Mouse (Mus musculus) cerebellum, adult 18-20 months (tissue): ENCODE data around the gene Arid5b.

Source experiments
- DNase-seq, 2 experiments: peaks; one replicate each; pipeline ENCODE4 v3.0.0; 2021

The Arid5b gene

GRCm38 (mm10) chr10:68231385-68232182 lies 47.0 kb downstream of the Arid5b start:
- no peak for DNase-seq

DNA sequence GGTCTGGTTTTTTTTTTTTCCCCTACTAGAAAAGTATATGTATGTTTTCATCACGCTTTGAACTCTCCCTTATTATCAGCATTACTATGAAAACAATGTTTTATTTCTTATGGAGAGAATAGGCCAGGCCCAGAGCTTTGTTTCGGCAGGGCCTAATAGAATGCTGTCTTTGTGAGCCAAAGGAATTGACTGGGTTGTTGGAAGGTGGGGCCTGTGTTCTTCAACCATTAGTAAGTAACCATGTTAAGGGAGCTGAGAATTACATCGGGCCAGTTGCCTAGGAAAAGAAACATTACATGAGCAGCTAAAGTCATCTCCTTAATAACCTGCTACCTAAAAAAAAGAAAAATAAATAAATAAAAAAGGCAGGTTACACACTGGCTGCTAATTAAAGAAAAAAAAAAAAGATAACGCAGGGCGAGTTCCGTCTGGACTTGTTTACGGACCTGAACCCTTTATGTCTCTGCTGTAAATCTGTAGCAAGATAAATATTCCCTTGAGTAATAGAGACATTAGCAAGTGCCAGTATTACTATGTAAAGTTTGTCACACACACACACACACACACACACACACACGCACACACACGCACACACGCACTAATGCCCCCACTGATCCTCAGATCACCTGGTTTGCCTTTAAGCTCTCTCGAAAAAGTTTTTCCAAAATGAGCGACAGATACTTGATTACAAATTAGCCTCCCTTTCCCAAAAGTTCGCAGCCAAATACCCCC lies 47.7 kb downstream of the Arid5b start:
- DNase-seq = no peak

DNA sequence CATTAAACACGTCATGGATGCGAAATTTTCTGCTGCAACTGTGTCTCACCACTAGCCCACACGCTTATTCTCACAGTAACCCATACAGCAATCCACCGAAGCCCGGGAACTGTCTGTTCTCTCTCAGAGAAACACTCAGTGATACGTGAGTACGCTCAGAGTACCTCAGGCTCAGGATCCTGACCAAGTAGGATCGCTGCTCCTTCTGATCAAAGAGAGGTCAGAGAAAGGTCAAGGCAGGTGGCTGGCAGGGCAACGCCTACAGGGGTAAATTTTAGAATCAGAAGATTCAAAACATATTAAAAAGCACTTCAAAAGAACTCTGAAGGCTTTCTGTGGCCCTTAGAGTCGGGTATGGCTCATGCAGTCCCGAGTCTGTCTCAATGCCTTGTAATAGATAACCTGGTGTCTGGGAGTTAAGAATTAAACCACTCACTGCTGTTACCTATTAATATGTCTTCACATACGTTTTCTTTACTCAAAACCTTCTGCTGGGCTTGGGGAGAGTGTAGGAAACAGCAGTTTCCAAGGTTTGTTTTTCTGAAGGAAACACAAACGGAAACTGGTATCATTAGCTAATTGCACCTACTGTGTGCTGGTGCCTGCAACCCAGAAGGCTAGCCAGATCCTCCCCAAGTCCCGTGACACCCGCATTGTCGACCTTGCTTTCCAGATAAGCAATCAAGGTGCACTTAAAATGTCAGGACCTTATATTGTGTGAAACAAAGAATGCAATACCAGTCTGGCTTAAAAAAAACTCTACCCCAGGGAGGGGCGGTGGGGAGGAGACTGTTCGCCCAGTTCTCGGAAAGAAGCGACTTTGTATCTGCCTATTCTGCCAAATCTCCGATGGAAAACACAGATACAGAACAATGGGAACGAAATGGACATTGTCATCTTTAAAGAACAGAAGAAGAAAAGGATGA lies 48.6 kb downstream of the Arid5b start:
- no peak for DNase-seq

GRCm38 (mm10) chr10:68222676-68223075 lies 55.9 kb downstream of the Arid5b start:
- no peak for DNase-seq

DNA sequence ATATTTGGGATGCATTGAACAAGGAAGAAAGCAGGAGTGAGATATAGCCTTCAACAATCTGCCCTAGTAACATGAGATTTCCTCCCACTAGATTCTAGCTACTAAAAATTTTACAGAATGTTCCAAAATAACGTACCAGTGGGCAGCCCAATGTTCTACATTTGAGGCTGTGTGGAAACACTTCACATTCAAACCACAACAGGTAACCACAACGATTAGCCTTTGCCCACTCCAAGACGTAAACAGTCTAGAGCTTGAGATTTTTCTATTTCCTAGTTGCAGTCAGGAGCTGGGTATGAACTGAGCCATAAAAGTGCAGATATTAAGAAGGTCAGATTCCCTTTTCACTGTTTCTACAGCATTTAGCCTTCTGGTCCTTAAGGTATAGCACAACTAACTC lies 56.5 kb downstream of the Arid5b start:
- no peak for DNase-seq

- no peak for DNase-seq
Observed at GRCm38 (mm10) chr10:68219327-68219726, 59.2 kb downstream of the Arid5b start.

DNA sequence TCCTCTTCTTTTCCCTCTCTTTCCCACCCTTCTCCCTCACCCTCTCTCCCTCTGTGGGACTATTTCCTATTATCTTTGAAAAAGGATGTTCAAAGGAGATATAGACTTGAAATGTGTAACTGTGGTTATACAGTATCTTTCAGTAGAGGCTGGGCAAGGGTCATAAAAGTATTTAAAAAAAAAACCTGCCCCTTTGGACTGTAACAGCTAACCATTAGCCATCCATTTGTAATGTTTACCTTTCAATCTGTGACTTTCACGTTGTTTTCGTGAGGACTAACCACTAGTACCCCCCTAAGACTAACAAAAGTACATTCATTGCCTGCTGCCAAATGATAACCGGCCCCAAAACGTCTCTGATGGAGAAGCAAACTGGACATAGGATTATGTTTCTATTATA lies 59.9 kb downstream of the Arid5b start:
- DNase-seq = no peak

GRCm38 (mm10) chr10:68214809-68215468 lies 63.6 kb downstream of the Arid5b start:
- DNase-seq = no peak

DNA sequence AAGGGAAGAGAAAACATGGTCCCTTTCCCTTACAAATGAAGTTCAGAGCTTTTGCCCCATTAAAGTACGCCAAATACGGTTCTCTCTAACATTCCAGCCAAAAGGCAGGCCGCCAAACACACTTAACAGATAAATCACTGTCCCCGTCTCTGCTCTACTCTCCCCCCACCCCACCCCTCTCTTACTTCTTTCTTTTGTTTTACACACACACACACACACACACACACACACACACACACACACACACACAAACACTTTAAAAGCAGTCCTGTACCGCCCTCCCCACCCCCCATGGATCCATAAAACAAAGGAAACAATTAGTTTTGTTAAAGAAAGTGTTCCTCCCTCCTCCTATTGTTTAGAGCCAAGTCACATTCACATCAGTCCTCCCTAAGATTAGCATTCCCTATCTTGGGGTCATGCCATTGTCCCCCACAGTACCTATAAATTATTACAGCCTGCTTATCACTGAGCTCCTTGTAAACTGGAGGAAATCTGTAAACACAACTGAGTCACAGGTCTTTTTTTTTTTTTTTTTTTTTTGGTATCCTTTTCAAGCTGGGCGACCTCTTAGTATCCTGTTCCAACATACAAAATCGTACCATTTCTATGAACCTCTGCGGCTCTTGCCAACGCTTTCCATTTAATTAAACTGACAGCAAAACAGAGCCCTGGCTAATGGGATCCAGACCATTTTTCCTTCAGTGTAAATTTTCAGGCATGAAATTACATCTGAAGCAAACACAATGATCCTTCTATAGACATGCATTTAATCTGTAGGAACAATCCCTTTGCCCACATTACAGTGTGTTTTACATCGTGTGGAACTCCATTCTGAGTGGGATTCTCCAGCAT lies 66.3 kb downstream of the Arid5b start:
- no peak for DNase-seq

DNA sequence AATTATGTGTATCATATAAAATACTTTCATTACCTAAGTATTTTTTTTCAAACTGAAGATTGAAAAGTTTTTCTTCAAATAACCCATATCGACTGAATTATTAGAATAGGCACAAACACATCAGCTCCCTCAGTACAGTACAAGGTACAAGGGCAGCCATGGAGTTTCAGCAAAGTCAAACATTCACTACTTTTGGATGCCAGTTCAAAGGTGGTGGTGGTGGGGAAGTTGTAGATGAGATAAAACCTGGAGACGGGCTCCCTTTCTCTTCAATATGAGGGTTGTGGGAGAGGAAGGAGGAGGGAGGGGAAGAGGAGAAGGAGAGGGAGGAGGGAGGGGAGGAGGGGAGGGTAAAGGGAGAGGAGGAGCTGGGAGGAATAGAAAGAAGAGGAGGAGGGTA lies 67.0 kb downstream of the Arid5b start:
- DNase-seq = no peak

DNA sequence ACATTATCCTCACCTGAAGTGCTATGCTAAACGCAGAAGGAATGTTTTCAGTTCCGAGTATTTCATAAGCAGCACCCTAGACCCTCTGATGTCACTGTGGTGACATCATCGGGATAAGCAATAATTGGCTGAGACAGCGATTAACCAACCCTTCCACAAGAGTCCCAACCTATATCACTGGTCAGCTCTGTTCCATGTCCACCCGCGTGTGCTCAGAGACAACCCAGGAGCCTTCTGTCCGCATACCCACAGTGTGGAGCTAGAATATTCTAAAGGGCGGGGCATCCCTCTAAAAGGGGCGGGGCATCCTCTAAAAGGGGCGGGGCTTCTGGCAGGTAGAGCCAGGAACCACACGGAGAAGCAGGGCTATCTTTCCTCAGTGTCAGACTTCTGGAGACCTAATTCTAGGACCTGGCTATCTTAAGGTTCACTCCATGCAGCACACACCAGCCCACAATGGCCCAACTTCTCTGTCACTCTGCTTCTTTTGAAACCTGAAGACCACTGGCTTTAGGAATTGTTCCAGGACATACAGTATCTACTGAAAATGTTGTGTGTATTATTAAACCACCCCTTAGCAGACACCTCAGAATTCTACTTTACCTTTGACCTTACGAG lies 68.4 kb downstream of the Arid5b start:
- DNase-seq = no peak

DNA sequence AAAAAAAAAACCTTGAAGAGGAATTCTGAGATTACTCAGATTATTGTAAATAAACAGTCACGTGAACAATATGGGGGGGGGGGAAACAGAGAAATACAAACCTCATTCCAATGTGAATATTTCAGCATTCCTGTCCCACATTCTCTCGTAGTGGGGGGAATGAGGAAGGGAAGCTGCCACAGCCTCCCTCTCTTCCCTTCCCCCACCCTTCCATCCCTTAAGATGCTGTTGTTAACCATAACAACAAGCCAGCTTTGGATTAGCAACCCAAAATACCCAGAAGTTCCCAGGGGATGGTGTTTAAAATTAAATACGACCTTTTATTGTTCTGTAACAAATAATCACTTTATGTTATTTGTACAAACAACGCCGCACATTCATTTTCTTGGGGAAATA lies 69.9 kb downstream of the Arid5b start:
- no peak for DNase-seq

- peak; percentile 48 to 55 for DNase-seq
Observed at GRCm38 (mm10) chr10:68207803-68208669, 70.5 kb downstream of the Arid5b start.

DNA sequence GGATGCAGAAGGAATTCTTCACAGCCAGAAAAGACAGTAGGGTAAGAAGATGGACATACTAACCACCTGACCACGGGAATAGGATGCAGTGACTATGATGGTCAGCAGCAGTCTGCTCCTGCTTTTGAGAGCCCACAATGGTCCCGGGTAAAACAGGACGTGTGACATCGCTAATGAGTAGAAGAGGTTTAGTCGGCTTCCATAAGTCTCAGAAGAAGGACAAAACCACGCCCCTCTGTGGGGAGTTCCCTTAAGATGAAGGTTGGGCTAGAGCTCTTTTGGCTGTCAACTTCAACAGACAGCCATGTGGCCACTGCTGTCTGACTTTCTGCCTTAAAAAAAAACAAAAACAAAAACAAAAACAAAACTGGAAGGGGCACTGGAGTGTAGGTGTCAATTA lies 74.1 kb downstream of the Arid5b start:
- DNase-seq = no peak

DNA sequence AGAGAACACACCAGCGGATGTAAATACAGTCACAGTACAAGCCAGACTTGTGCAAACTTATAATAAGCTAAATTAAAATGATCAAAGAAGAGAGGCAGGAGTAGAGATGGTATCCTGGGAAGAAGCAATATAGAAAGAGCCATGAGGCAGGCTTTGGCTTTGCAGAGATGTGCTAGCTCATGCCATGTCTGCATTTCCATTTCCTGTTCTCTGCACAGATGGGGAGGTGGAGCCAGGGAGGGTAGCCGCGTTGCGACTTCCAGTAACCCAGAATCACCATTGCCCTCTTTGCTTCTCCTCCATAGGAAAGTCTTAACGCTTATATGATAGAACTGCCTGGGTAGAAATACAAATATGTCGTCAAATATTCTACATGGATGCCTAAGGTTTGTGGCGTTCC lies 74.7 kb downstream of the Arid5b start:
- DNase-seq = peak in 1 of 2 experiments; percentile 24

GRCm38 (mm10) chr10:68203322-68203721 lies 75.2 kb downstream of the Arid5b start:
- no peak for DNase-seq

DNA sequence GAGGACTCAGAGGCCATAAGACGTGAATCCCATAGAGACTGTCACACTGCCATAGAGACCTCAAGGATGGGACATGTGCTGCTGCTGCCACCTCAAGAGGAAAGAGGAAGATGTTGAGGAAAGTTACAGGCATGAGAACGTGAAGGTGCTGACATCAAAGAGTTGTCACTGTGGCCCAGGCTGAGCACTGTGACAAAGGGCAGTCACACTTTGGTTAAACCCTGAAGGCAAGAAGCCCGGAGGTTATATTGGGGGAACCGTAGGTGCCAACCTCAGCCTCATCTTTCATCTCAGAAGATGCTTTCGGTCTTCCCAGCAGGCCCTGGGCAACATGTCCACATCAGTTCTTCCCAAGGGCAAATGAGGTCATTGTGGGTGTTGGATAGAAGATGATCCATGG lies 79.1 kb downstream of the Arid5b start:
- DNase-seq = no peak

GRCm38 (mm10) chr10:68196324-68196723 lies 82.2 kb downstream of the Arid5b start:
- no peak for DNase-seq

- no peak for DNase-seq
Observed at GRCm38 (mm10) chr10:68193561-68193960, 85.0 kb downstream of the Arid5b start.

GRCm38 (mm10) chr10:68192824-68193255 lies 85.7 kb downstream of the Arid5b start:
- peak; percentile 47 to 49 for DNase-seq
